Mouse (Mus musculus) forebrain, embryonic 13.5 days (tissue): ENCODE results near the gene Sphk2. TPM values are rescaled to one million over a fixed set of nuclear protein-coding genes. Genes with fewer than 3 reads are reported as not detected.

Experiments used
- ATAC-seq: fragments of 200-750 bp; cut with Nextera tagmentation; 2 replicates; pipeline ENCODE4 v1.8.0; 2017
- H3K27ac ChIP-seq: fragments of 300-500 bp; sonication (generic); 2 replicates; pipeline ENCODE4 v1.5.1; 2015; ENCODE audit warnings: inconsistent platforms, mild to moderate bottlenecking, moderate library complexity
- H3K27me3 ChIP-seq: fragments of 300-500 bp; sonication (generic); 2 replicates; pipeline ENCODE4 v1.6.1; 2015; ENCODE audit warnings: mild to moderate bottlenecking, inconsistent platforms
- H3K36me3 ChIP-seq: fragments of 300-500 bp; sonication (generic); 2 replicates; pipeline ENCODE4 v1.6.1; 2015; ENCODE audit warnings: mild to moderate bottlenecking, inconsistent platforms; ENCODE audit not compliant: poor library complexity, severe bottlenecking
- H3K4me1 ChIP-seq: fragments of 300-500 bp; sonication (generic); 2 replicates; pipeline ENCODE4 v1.6.1; 2015; ENCODE audit warnings: inconsistent platforms
- H3K4me2 ChIP-seq: fragments of 300-500 bp; sonication (generic); 2 replicates; pipeline ENCODE4 v1.6.1; 2015; ENCODE audit warnings: inconsistent platforms, mild to moderate bottlenecking, moderate library complexity
- H3K4me3 ChIP-seq: fragments of 300-500 bp; sonication (generic); 2 replicates; pipeline ENCODE4 v1.5.1; 2015; ENCODE audit warnings: mild to moderate bottlenecking, inconsistent platforms
- H3K9ac ChIP-seq: fragments of 300-500 bp; sonication (generic); 2 replicates; pipeline ENCODE4 v1.6.1; 2015; ENCODE audit warnings: mild to moderate bottlenecking, inconsistent platforms
- H3K9me3 ChIP-seq: fragments of 300-500 bp; sonication (generic); replicated peaks from 2 replicates; pipeline ENCODE4 v1.6.1; 2016; ENCODE audit warnings: inconsistent platforms
- WGBS: fragments of 180-500 bp; shearing (Covaris S2); methylation state at CpG from one replicate; pipeline ENCODE4 v1.1.7; 2015; 5-methylcytosine and 5-hydroxymethylcytosine counted together
- polyA plus RNA-seq: library from polyadenylated mRNA; unstranded; fragments of >200 nt; fragmentation: Nextera tagmentation; extraction: Ambion mirVana; gene quantifications from 2 replicates; pipeline ENCODE4 v1.2.1, GENCODE M21; 2015

Gene Sphk2
- polyA plus RNA-seq, 1 experiment from 2014 or later = 25.3 TPM

DNA sequence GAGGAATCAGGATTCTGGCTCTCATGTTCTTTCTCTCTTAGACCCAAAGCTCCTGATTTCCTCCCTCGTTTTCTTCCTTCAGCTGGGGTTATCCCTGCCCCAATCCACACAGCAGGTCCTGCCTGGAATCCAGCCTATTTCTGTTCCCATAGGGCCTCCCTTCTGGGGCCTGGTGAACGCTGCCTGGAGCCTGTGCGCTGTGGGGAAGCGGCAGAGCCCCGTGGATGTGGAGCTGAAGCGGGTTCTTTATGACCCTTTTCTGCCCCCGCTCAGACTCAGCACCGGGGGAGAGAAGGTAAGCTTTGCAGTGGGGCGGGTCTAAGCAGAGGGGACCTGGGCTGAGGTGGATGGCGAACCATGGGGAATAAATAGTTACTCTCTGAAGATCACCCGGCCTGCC, 16.7 kb downstream of the Sphk2 start:
- ATAC-seq = no peak
- Histone ChIP-seq H3K4me3 (peak overlapping the region; percentile 47), H3K9me3 (no peaks in the 10 kb centered on the region), H3K27ac (peak overlapping the region; percentile 49; the same call in 1 of the 2 replicates), H3K27me3 (peaks cover 27% of the 10 kb centered on the region), H3K36me3 (no peaks in the 10 kb centered on the region), H3K9ac (peak overlapping the region; percentile 51), H3K4me2 (peak overlapping the region; percentile 83), H3K4me1 (peaks cover 50% of the 10 kb centered on the region)
- 30% methylated on average over 11 of the region's 11 CpGs for WGBS

DNA sequence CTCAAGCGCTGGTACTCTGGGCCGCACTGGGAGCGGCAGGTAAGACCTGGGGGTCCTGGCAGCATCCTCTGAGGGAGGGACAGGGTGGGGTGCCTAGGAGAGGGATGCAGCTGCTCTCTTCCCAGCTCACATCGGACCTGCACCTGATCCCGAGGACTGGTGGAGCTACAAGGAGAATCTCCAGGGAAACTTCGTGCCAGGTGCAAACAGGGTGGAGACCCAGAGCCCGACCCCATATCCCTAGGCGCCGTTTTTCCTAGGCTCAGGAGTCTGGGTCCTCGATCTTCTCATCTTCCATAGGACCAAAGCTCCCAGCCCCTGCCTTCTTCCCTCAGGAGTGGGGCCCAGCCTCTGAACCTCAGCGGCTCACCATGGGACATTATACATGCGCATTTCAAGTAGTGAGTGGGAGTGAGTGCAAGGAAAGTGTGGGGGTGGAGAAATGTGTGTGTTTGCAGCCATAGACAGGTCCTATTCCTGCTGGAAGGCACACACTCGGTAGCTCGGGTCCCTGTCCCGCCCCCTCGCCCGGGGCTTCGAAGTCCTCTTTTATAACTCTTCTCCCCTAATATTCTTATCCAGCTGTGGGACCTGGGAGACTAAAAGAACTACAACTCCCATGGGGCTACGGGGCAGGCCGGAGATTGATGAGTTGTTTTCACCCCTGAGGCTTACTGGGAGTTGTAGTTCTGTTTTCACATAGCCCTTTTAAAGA, 17.3 kb downstream of the Sphk2 start:
- H3K9ac ChIP-seq = peak overlapping the region; percentile 71
- H3K9me3 ChIP-seq = no peaks in the 10 kb centered on the region
- H3K4me2 ChIP-seq = peak overlapping the region; percentile 83
- H3K4me3 ChIP-seq = peak overlapping the region; percentile 47
- peaks cover 27% of the 10 kb centered on the region for H3K27me3 ChIP-seq
- WGBS = under 1% methylated on average over 19 of the region's 20 CpGs
- peak overlapping the region; percentile 51 for H3K27ac ChIP-seq
- H3K36me3 ChIP-seq = no peaks in the 10 kb centered on the region
- H3K4me1 ChIP-seq = peaks cover 44% of the 10 kb centered on the region
- ATAC-seq = peak; percentile 32

DNA sequence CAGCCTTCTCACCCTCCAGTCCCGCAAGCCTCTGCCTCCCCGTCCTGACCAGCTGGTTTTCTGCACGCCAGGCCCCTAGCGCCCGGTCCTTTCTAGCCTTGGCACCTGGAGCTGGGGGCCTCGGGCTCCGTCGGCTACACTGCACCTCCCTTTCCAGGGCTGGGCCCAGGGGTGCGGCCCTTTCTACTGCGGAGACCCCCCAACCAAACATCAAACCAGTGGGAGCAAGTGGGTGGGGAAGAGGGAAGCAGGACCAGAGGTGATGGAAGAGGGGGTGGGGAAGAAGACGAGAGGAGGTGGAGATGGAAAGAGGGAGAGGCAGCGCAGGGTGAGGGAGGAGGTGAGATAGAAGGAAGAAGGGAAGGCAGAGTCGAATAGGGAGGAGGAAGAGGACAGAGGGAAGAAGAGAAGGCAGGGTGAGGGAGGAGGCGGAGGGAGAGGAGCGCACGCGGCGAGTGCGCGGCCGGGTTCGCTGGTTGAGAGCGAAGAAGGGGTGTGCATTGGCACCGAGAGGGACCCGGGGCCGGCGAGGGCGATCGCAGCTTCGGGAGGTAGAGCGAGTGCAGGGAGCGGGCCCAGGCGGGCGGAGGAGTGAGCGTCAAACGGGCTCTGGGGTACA, 18.2 kb downstream of the Sphk2 start, which contains the start of gene Car11:
TSS of gene Car11 (plus strand) at position 321 of the 619 bp plus-strand sequence.
- H3K9me3 ChIP-seq = no peaks in the 10 kb centered on the region
- no peak for ATAC-seq
- 1% methylated on average over 36 of the region's 36 CpGs for WGBS
- no peaks in the 10 kb centered on the region for H3K36me3 ChIP-seq
- peak within 1 kb of the TSS; percentile 47 for H3K4me3 ChIP-seq
- peak within 1 kb of the TSS; percentile 51 for H3K27ac ChIP-seq
- H3K4me2 ChIP-seq = peak within 1 kb of the TSS; percentile 83
- peaks cover 27% of the 10 kb centered on the region for H3K27me3 ChIP-seq
- peaks cover 39% of the 10 kb centered on the region for H3K4me1 ChIP-seq
- peak within 1 kb of the TSS; percentile 71 for H3K9ac ChIP-seq

DNA sequence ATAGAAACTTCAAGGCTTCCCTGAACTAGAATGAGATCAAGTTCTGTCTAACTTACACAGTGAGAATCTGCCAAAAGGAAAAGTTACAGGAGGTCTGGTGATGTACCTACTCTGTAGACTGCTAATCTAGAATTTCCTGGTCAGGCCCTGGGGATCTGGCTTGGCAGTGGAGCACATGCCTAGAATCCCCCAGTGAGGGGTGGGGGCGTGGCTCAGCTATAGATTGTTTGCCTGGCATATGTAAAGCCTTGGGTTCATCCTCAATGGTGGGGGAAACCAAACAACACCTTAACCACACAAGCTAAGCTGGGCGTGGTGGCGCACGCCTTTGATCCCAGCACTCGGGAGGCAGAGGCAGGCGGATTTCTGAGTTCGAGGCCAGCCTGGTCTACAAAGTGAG, 19.9 kb downstream of the Sphk2 start:
- Histone ChIP-seq H3K4me2 (no peak overlapping the region), H3K27ac (no peak overlapping the region), H3K9me3 (no peaks in the 10 kb centered on the region), H3K4me1 (peaks cover 24% of the 10 kb centered on the region), H3K4me3 (no peak overlapping the region), H3K27me3 (peaks cover 27% of the 10 kb centered on the region), H3K36me3 (no peaks in the 10 kb centered on the region), H3K9ac (no peak overlapping the region)
- ATAC-seq = no peak
- 88% methylated on average over 7 of the region's 7 CpGs for WGBS

DNA sequence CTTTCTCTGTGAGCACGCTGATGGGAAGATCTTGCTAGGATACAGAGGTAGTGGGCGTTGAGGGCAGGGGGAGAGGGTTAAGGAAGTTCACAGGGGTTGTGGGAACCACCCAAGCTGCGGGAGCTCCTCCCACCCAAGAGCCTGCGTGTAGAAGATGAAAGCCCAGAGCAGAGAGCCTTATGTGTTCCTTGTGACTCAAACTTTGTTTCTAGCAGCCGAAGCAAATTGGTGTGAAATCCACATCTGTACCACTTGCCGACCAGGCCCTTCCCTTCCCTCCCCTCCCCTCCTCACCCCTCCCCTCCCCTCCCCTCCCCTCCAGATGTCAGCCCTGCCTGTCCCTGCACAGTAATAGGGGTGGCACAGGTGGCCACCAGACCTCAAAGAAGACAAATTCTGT, 22.7 kb downstream of the Sphk2 start:
- no peak overlapping the region for H3K9ac ChIP-seq
- H3K36me3 ChIP-seq = no peaks in the 10 kb centered on the region
- no peak overlapping the region for H3K4me3 ChIP-seq

DNA sequence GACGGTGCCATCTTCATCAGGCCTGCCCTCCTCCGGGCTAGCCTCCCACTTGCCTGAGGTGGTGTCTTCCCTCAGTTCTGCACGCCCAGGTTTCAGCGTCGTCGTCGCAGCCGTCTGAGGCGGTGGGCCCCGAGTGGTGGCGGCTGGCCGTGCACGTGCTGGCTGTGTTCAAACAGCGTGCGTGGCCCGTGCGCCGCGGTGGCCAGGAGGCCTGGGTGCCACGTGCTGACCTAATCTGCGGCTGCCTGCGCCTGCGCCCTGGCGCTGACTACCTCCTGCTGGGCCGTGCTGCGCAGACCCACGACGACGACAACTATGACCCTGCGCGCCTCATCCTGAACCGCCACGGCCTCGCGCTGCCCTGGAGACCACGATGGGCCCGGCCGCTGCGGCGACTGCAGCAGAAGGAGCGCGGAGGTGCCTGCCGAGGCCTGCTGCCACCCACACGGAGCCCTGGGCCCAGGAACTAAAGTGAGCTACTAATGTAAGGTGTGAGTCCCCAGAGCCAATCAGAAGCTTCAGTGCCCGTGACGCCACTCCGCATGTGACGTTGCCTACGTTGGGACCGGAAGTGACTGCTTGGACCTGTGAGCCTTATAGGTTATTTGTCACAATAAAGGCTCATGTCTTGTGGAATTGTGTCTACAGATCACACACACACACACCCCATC, 23.7 kb downstream of the Sphk2 start, which contains the start of gene Sec1:
TSS of gene Sec1 (minus strand) at position 482 of the 671 bp plus-strand sequence.
- Histone ChIP-seq H3K4me3 (no peak within 1 kb of the TSS), H3K4me2 (no peak within 1 kb of the TSS), H3K27ac (no peak within 1 kb of the TSS), H3K4me1 (no peaks in the 10 kb centered on the region), H3K9ac (no peak within 1 kb of the TSS), H3K27me3 (peaks cover 12% of the 10 kb centered on the region), H3K36me3 (no peaks in the 10 kb centered on the region), H3K9me3 (no peaks in the 10 kb centered on the region)
- ATAC-seq = no peak
- WGBS = 94% methylated on average over 45 of the region's 50 CpGs

More for the DNA sequence above, 22.7 kb downstream of the Sphk2 start:
- Histone ChIP-seq H3K9me3 (no peaks in the 10 kb centered on the region), H3K27me3 (peaks cover 22% of the 10 kb centered on the region), H3K4me2 (no peak overlapping the region), H3K27ac (no peak overlapping the region), H3K4me1 (peaks cover 9% of the 10 kb centered on the region)
- ATAC-seq = no peak
- 40% methylated on average over 6 of the region's 6 CpGs for WGBS

DNA sequence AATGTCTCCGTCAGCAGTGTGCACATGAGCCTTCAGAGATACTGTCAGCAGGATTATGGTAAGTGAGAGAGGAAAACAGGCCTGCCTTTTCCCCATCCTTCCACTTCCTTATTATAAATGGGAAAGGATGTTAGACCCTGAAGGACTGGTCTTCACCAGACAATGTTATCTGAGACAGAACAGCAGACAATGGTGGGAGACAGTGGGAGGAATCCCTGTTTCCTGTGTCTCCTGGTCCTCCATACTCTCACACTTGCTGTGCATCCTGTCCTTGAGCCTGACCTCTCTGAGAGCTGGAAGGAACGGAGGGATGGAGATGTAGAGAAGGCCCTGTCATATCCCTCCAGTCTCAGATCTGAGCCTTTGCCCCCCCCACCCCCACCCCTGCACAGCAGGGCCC, 25.4 kb downstream of the Sphk2 start:
- ATAC-seq = no peak
- 84% methylated on average over 2 of the region's 2 CpGs for WGBS

DNA sequence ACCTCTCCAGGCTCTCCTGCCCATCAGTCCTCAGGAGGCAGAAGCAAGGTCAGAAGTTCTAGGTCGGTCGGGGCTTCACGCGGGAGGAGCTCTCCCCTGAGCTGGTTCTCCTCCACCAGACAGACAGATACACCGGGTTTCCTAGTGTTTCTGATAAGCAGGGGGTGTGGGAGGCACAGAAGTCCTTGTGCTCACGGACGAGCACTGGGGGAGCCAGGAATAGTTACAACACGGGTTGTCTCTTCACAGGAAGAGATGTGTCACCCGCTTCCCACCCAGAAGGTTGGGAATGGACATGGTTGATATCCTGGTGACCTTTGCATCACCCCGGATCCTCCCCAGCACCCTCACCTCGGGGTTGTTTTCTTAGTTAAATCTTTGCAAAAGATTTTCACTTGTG, 28.0 kb downstream of the Sphk2 start:
- ATAC-seq = no peak
- no peaks in the 10 kb centered on the region for H3K9me3 ChIP-seq
- H3K27me3 ChIP-seq = no peaks in the 10 kb centered on the region
- H3K9ac ChIP-seq = no peak overlapping the region
- 78% methylated on average over 11 of the region's 11 CpGs for WGBS
- no peak overlapping the region for H3K4me3 ChIP-seq
- no peaks in the 10 kb centered on the region for H3K4me1 ChIP-seq
- H3K36me3 ChIP-seq = no peaks in the 10 kb centered on the region
- no peak overlapping the region for H3K27ac ChIP-seq
- H3K4me2 ChIP-seq = no peak overlapping the region

More for the DNA sequence above, 25.4 kb downstream of the Sphk2 start:
- Histone ChIP-seq H3K9me3 (no peaks in the 10 kb centered on the region), H3K27me3 (no peaks in the 10 kb centered on the region), H3K36me3 (no peaks in the 10 kb centered on the region), H3K4me1 (no peaks in the 10 kb centered on the region), H3K27ac (no peak overlapping the region), H3K4me2 (no peak overlapping the region), H3K4me3 (no peak overlapping the region), H3K9ac (no peak overlapping the region)

DNA sequence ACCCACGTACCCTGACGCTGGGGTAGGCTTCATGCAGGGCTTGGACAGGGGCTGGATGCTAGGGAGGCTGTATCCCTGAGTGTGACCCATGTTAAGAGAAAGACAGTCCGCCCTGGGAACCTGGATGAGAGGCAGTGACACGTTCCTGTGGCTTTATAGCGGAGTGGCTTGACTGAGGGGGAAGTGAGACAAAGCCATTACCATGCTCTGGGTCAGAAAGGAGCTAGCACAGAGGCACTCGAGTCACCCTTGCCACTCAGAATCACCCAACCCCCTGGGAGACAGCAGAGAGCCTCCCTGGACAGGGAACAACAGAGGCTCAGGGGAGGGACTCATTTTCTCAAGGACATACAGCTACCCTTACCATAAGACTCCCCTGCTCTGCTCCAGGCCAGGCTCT, 28.7 kb downstream of the Sphk2 start:
- Histone ChIP-seq H3K9me3 (no peaks in the 10 kb centered on the region), H3K27me3 (no peaks in the 10 kb centered on the region), H3K36me3 (no peaks in the 10 kb centered on the region), H3K4me3 (no peak overlapping the region), H3K9ac (0 out of 2 replicates have a peak overlapping the region, but pooled peaks have one; percentile 13), H3K27ac (no peak overlapping the region), H3K4me2 (no peak overlapping the region), H3K4me1 (no peaks in the 10 kb centered on the region)
- ATAC-seq = no peak
- 73% methylated on average over 6 of the region's 6 CpGs for WGBS

DNA sequence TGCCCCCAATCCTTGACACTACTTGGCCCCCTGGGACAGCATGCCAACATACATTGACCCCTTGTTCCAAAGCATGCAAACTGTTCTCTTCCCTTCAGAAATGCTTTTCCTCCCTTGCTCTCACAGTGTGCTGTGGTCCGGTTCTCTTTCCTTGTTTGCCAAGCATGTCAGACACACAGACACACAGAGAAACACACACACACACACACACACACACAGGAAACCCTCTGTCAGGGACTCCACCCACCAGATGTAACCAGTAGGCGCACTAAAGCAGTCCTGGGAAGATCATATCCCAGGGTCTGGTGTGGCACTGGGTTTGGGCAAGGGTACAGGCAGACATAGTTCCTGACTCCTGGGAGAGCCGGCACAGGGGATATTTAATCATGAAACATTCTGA, 31.0 kb downstream of the Sphk2 start:
- Histone ChIP-seq H3K36me3 (no peaks in the 10 kb centered on the region), H3K9ac (no peak overlapping the region), H3K4me1 (0 out of 2 replicates have a peak, but pooled peaks cover 5% of the 10 kb centered on the region), H3K4me3 (no peak overlapping the region), H3K27me3 (no peaks in the 10 kb centered on the region), H3K9me3 (no peaks in the 10 kb centered on the region), H3K4me2 (no peak overlapping the region), H3K27ac (no peak overlapping the region; the same call in 1 of the 2 replicates)
- 77% methylated on average over 3 of the region's 3 CpGs for WGBS
- no peak for ATAC-seq

DNA sequence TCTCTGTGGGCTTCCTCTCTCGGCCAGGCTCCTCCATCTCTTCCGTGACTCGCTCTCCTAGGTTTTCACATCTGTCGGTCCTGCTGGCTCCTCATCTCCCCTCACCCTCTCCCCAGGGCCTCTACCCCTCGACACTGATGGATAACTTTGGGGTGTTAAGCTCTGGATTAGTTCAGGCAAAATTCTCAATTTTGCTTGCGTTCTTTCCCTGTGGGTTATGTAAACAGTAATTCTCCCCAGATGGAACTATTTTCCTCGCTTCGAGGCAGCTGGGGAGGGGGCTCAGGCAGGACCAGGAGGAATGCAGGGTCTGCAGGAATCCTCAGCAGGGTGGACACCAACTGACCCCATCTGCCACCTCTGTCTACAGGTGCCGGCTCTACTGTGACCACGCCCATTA, 32.0 kb downstream of the Sphk2 start:
- Histone ChIP-seq H3K4me1 (0 out of 2 replicates have a peak, but pooled peaks cover 5% of the 10 kb centered on the region), H3K27ac (no peak overlapping the region), H3K4me2 (no peak overlapping the region), H3K36me3 (no peaks in the 10 kb centered on the region), H3K9ac (no peak overlapping the region), H3K4me3 (no peak overlapping the region), H3K27me3 (no peaks in the 10 kb centered on the region), H3K9me3 (no peaks in the 10 kb centered on the region)
- ATAC-seq = no peak
- WGBS = 70% methylated on average over 10 of the region's 10 CpGs
